Mouse (Mus musculus) right cerebral cortex, postnatal 36 days (tissue): ENCODE measurements at regions not wholly inside any gene's neighbourhood (a gene's known extent, or its start where the extent isn't known, plus 50 kb on each side); places are given as distances from the start of the nearest gene placed in this dataset.

ENCODE experiments used
- DNase-seq, 2 experiments: peaks; one replicate each; pipeline ENCODE4 v3.0.0; 2022; ENCODE audit warnings: low spot score in 2 of 2, mixed read lengths in 1 of 2

- no peak for DNase-seq
Measured at GRCm38 (mm10) chr11:10798079-10798478, 315.9 kb upstream of the Vwc2 start.

- DNase-seq = no peak
Measured at GRCm38 (mm10) chr11:10840191-10840590, 273.8 kb upstream of the Vwc2 start.

- peak in 1 of 2 experiments; percentile 5 for DNase-seq
Measured at GRCm38 (mm10) chr11:10841083-10841482, 272.9 kb upstream of the Vwc2 start.

- DNase-seq = no peak
Measured at GRCm38 (mm10) chr11:10872267-10872666, 241.8 kb upstream of the Vwc2 start.

- no peak for DNase-seq
Measured at GRCm38 (mm10) chr11:10893302-10893701, 220.7 kb upstream of the Vwc2 start.

GRCm38 (mm10) chr11:10923998-10924397, 190.0 kb upstream of the Vwc2 start:
- no peak for DNase-seq

- DNase-seq = no peak
Measured at GRCm38 (mm10) chr11:10952914-10953313, 161.1 kb upstream of the Vwc2 start.
